Mouse (Mus musculus): Measurements from ENCODE around the gene Atf4. TPM values are rescaled to one million over a fixed set of nuclear protein-coding genes. Genes with fewer than 3 reads are reported as not detected.

The Atf4 gene
- polyA plus RNA-seq, 1 experiment from 2014 or later: 112 TPM

DNA sequence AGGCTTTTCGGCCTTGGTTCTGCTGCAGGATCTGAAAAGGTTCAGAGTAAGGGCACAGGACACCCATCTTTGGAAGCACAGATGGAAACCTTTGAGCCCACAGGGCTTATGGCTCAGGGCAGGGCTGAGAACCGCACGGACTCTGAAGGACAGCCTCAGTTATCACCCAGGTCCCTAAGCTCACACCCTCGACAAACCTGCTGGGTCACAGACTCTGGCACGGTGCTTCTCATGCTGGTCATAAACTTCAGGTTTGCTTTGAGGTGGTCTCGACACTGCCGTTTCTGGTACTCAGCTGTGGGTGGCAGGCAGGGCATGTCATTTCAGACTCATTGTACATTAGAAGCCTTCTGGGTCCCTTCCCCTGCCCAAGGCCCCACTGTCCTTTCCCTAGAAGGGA is 6.1 kb downstream of the Atf4 start:
- Histone ChIP-seq H3K4me2 (no peak overlapping the region), H3K27ac (no peak overlapping the region), H3K4me1 (replicated peaks) (peaks cover 32% of the 10 kb centered on the region), H3K36me3 (peaks cover 50% of the 10 kb centered on the region), H3K4me3 (replicated peaks) (no peak overlapping the region), H3K27me3 (no peaks in the 10 kb centered on the region), H3K9ac (replicated peaks) (no peak overlapping the region; the same call in 1 of the 2 replicates), H3K9me3 (no peaks in the 10 kb centered on the region)
- no peak for ATAC-seq (ENCODE audit: insufficient number of reproducible peaks, insufficient read depth, low FRiP score, low TSS enrichment, low read depth)
- WGBS: 77% methylated on average over 7 of the region's 7 CpGs

DNA sequence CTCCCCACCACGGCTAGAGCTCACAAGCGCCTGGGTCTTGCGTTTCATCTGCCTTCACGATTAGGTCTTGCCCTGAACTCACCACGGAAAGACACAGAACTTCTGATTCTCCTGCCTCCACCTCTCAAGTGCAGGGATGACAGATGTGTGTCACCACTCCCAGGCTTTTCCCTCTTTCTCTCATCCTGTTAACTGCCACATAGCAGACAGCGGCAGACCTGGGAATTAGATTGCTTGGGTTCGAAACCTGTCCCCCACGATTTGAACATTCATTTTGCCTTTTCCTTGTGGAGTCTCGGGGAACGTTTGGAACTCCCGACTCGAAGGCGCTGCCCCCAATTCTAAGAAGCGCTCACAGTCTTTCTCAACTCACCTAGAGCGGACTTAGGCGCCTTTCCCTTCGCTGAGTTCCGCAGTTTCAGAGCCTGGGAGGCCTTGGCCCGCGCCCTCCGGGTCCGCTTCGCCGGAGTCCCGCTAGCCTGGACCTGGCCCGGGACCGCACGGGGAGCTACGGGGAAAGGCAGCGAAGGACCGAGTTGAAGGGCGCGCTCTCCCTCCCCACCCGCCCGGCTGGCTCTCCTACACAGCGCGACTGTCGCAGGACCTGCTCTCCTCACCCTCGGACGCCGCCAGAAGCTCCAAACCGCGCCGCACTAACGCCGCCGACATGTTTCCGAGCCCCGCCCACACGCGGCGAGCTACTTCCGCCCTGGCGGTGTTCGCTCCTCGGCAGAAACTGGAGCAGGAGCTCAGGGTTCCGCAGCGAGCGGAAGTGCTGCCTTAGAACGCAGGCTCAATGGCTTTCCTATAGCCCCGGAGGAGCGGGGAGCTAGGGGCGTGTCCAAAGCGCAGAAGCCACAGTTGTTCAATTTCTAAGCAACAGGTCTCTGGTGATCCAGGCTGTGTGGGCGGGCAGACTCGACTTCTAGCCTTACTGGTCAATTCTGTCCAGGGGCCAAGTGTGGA is 8.9 kb downstream of the Atf4 start, which contains the start of gene Rps19bp1:
Gene Rps19bp1 (minus strand): TSS at position 706 of the 966 bp plus-strand sequence.
- Histone ChIP-seq H3K9me3 (no peaks in the 10 kb centered on the region), H3K27me3 (no peaks in the 10 kb centered on the region), H3K4me2 (peak within 1 kb of the TSS; percentile 66), H3K27ac (peak within 1 kb of the TSS; percentile 66; the same call in 1 of the 2 replicates), H3K4me3 (replicated peaks) (peak within 1 kb of the TSS; percentile 87), H3K4me1 (replicated peaks) (peaks cover 8% of the 10 kb centered on the region), H3K9ac (replicated peaks) (peak within 1 kb of the TSS; percentile 82), H3K36me3 (peaks cover 23% of the 10 kb centered on the region)
- 1% methylated on average over 66 of the region's 66 CpGs for WGBS
- ATAC-seq (ENCODE audit: insufficient number of reproducible peaks, insufficient read depth, low FRiP score, low TSS enrichment, low read depth): peak; percentile 88

DNA sequence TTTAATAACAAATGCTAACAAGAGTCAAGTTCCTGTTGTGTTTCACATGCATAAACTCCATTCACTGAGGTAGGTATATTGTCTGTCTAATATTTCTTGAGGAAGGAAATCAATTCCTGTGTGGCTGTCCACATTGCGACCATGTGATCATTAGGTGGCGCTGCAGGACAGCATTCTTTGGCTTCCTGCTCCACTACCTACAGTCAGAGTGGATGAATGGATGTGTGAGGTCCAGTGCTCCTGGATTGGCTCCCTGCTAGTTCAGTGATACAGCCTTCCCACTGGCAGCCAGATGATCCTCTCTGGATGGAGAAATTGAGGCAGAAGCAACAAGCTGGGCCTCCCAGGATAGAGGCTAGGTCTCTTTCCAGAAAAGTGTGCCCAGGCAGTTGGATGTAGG is 11.3 kb downstream of the Atf4 start:
- no peak for ATAC-seq (ENCODE audit: insufficient number of reproducible peaks, insufficient read depth, low FRiP score, low TSS enrichment, low read depth)
- 1% methylated on average over 2 of the region's 2 CpGs for WGBS
- peaks cover 10% of the 10 kb centered on the region; the same call in 1 of the 2 replicates for H3K9me3 ChIP-seq

DNA sequence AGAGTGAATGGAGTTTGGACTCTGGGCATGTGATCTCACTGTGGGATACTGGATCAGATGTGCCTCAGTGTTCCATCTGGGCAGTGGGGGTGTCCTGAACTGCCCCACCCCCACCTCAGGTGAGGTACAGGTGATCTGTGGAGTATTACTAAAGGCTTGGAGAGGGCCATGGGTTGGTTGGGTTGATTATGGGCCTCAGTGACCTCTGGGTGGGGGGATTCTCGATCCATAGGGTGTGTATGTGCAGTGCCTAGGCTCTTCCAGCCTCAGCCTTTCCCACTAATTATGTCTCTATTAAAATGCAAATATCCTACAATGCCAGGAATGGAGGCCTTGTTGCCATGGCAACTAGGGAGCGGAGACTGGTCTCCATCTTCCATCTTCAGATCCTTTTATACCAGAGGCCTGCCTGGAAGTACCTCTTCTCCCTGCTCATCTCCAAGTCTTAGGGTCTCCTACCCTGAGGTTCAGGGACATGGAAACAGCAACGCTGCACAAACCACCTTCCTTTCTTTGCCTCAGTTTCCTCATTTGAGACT is 16.9 kb downstream of the Atf4 start:
- no peak for ATAC-seq (ENCODE audit: insufficient number of reproducible peaks, insufficient read depth, low FRiP score, low TSS enrichment, low read depth)
- Histone ChIP-seq H3K4me1 (replicated peaks) (no peaks in the 10 kb centered on the region), H3K4me3 (replicated peaks) (no peak overlapping the region), H3K27ac (no peak overlapping the region), H3K9me3 (peaks cover 10% of the 10 kb centered on the region; the same call in 1 of the 2 replicates), H3K4me2 (no peak overlapping the region), H3K36me3 (no peaks in the 10 kb centered on the region), H3K9ac (replicated peaks) (no peak overlapping the region), H3K27me3 (peaks cover 13% of the 10 kb centered on the region; the same call in 1 of the 2 replicates)
- WGBS: 82% methylated on average over 3 of the region's 3 CpGs

More for the DNA sequence above, 11.3 kb downstream of the Atf4 start:
- Histone ChIP-seq H3K36me3 (no peaks in the 10 kb centered on the region; the same call in 1 of the 2 replicates), H3K9ac (replicated peaks) (no peak overlapping the region), H3K4me1 (replicated peaks) (peaks cover 8% of the 10 kb centered on the region), H3K27ac (no peak overlapping the region), H3K4me3 (replicated peaks) (no peak overlapping the region), H3K4me2 (no peak overlapping the region), H3K27me3 (no peaks in the 10 kb centered on the region)

DNA sequence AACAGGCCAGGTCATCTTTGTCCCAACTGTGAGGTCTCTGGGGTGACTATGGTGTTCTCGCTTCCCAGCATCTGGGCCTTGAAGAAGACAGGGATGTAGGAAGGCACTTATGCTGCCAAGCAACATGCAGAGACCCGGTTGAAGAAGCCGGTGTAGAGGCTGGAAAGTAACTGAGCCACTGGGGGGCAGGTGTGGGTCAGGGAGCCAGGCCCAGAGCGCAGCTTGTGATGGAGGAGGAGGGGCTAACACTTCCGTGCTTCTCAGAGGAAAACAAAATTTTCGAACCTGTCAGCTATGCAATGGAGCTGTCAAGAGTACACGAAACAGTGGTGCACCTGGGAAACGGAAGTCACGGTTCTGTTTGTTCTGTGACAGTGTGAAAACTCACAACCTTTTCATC is 22.1 kb downstream of the Atf4 start:
- no peaks in the 10 kb centered on the region for H3K4me1 ChIP-seq (replicated peaks)
- H3K36me3 ChIP-seq: no peaks in the 10 kb centered on the region
- no peak overlapping the region for H3K27ac ChIP-seq
- H3K9me3 ChIP-seq: no peaks in the 10 kb centered on the region
- WGBS: 36% methylated on average over 9 of the region's 9 CpGs
- H3K27me3 ChIP-seq: peaks cover 38% of the 10 kb centered on the region
- no peak overlapping the region for H3K4me3 ChIP-seq (replicated peaks)
- no peak overlapping the region for H3K4me2 ChIP-seq
- H3K9ac ChIP-seq (replicated peaks): no peak overlapping the region
- ATAC-seq (ENCODE audit: insufficient number of reproducible peaks, insufficient read depth, low FRiP score, low TSS enrichment, low read depth): no peak

DNA sequence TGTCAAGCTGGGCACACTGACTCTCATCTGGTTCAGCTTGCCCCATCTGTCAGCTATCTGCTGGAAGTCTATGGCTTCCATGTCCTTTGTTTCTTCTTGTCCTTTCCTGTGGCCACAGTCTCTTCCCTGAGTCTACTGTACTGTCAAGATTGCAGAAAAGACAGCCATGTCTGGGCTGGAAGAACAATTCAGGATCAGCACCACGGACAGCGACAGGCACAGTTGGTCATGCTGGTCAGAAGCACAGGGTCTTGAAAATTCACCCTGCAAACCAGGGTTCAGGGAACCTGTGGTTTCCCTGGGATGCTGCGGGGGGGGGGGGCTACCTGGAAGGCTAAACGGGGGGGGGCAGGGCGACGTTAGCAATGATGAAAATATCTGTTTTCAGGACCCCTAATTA is 22.6 kb downstream of the Atf4 start:
- Histone ChIP-seq H3K27ac (no peak overlapping the region), H3K9ac (replicated peaks) (no peak overlapping the region), H3K4me2 (no peak overlapping the region), H3K4me1 (replicated peaks) (no peaks in the 10 kb centered on the region), H3K4me3 (replicated peaks) (no peak overlapping the region), H3K36me3 (no peaks in the 10 kb centered on the region), H3K9me3 (no peaks in the 10 kb centered on the region), H3K27me3 (peaks cover 43% of the 10 kb centered on the region)
- ATAC-seq (ENCODE audit: insufficient number of reproducible peaks, insufficient read depth, low FRiP score, low TSS enrichment, low read depth): no peak
- 1% methylated on average over 6 of the region's 6 CpGs for WGBS

DNA sequence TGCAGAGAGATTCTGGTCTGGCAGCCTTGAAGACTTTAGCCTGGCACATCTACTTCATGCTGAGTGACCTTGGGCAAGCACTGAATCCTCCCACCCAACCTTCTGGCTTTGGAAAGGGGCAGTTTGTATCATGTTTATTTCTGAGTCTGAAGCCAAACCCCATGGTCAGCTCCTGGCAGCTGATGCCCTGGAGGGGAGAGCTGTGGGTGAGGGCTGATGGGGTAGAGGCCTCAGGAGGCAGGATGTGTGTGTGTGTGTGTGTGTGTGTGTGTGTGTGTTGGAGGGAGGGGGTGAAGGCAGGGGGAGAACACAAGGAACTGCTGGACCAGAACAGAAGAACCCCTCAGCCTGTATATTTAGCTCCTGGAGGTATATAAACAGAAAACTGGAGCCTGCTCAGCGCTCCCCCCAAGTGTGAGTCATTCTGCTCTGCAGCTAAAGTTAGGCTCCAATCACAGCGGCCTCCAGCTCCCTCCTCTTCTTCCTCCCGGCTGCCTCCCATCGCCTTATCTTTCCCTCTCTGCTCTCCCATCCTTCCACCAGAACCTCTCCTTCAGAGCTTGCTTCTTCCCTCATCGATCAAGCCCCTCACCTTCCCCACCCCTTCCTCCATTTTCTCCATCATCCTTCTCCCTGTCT is 23.3 kb downstream of the Atf4 start:
- no peaks in the 10 kb centered on the region for H3K9me3 ChIP-seq
- no peak for ATAC-seq (ENCODE audit: insufficient number of reproducible peaks, insufficient read depth, low FRiP score, low TSS enrichment, low read depth)
- peaks cover 48% of the 10 kb centered on the region for H3K27me3 ChIP-seq
- no peaks in the 10 kb centered on the region for H3K4me1 ChIP-seq (replicated peaks)
- H3K36me3 ChIP-seq: no peaks in the 10 kb centered on the region
- 72% methylated on average over 5 of the region's 5 CpGs for WGBS
- H3K4me3 ChIP-seq (replicated peaks): no peak overlapping the region
- H3K9ac ChIP-seq (replicated peaks): no peak overlapping the region
- H3K27ac ChIP-seq: no peak overlapping the region
- H3K4me2 ChIP-seq: no peak overlapping the region

DNA sequence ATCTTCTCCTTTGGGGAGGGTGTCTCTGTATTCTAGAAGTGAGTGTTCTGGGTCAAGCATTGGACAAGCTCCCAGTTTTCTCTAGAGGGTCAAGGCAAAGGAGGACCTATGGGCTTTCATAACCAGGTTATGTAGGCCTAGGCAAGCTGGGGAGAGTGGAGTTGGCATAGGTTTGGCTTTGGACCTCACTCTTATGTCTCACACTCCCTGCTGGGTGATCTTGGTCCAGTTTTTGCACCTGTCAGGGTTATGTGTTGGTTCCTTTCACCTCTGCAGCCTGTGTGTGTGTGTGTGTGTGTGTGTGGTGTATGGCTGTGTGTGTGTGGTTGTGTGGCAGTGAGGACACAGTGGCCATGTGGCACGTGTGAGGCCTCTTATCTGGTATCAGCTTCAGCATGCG is 24.1 kb downstream of the Atf4 start:
- ATAC-seq (ENCODE audit: insufficient number of reproducible peaks, insufficient read depth, low FRiP score, low TSS enrichment, low read depth): no peak
- WGBS: 84% methylated on average over 2 of the region's 2 CpGs
- Histone ChIP-seq H3K9me3 (no peaks in the 10 kb centered on the region), H3K4me1 (replicated peaks) (no peaks in the 10 kb centered on the region), H3K27me3 (peaks cover 51% of the 10 kb centered on the region), H3K27ac (no peak overlapping the region), H3K9ac (replicated peaks) (no peak overlapping the region), H3K4me2 (no peak overlapping the region), H3K36me3 (no peaks in the 10 kb centered on the region), H3K4me3 (replicated peaks) (no peak overlapping the region)

DNA sequence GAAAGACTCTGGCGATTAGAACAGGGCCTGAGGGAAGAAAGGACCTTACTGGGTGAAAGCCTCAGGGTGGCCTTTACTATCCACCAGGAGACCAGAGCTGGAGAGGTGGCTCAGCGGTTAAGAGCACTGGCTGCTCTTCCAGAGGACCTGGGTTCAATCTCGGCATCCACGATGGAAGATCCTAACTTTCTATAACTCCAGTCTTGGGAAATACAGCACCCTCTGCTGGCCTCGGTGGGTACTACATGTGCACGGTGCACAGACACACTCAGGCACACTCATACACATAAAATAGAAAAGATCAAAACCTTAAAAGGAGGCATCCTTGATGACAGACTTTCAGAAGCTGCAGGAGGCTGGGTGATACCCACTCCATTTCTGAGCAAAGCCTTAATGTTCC is 25.7 kb downstream of the Atf4 start:
- 24% methylated on average over 6 of the region's 6 CpGs for WGBS
- Histone ChIP-seq H3K4me2 (no peak overlapping the region), H3K4me1 (replicated peaks) (no peaks in the 10 kb centered on the region), H3K4me3 (replicated peaks) (no peak overlapping the region), H3K27me3 (peaks cover 61% of the 10 kb centered on the region), H3K27ac (no peak overlapping the region), H3K9ac (replicated peaks) (no peak overlapping the region), H3K36me3 (no peaks in the 10 kb centered on the region), H3K9me3 (no peaks in the 10 kb centered on the region)
- ATAC-seq (ENCODE audit: insufficient number of reproducible peaks, insufficient read depth, low FRiP score, low TSS enrichment, low read depth): no peak

DNA sequence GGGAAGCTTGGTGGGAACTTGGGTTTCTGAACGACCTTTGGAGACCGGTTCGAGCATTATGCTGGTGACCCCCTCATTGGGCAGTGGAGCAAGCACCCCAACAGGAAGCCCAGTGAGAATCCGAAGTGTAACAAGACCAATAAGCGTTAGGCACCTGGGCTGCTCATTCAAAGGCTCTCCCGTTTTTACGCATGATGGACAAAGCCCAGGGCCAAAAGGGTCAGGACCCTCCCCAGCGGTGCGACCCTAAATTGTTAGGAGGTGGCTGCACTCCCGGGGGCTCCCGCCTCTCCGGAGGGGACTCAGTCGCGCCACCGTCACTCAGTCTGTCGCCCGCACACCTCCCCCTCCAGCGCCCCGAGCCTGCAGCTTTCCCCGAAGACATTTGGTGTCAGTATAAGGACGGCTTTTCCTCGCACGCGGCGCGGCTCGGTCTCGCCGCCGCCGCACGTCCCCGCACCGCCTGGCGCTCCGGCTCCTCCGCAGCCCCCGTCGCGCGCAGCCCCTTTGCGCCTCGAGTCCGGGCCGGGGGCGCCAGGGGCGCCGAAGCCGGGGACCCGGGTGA is 31.9 kb downstream of the Atf4 start, which contains the start of gene Cacna1i:
Gene Cacna1i (plus strand): TSS at position 388 of the 565 bp plus-strand sequence.
- peak within 1 kb of the TSS; percentile 44; the same call in 1 of the 2 replicates for H3K9ac ChIP-seq (replicated peaks)
- no peak for ATAC-seq (ENCODE audit: insufficient number of reproducible peaks, insufficient read depth, low FRiP score, low TSS enrichment, low read depth)
- peak within 1 kb of the TSS; percentile 94 for H3K4me2 ChIP-seq
- H3K27me3 ChIP-seq: peaks cover 96% of the 10 kb centered on the region
- no peaks in the 10 kb centered on the region for H3K36me3 ChIP-seq
- WGBS: under 1% methylated on average over 50 of the region's 50 CpGs
- no peak within 1 kb of the TSS for H3K27ac ChIP-seq
- H3K9me3 ChIP-seq: no peaks in the 10 kb centered on the region
- peaks cover 15% of the 10 kb centered on the region for H3K4me1 ChIP-seq (replicated peaks)
- peak within 1 kb of the TSS; percentile 50 for H3K4me3 ChIP-seq (replicated peaks)

DNA sequence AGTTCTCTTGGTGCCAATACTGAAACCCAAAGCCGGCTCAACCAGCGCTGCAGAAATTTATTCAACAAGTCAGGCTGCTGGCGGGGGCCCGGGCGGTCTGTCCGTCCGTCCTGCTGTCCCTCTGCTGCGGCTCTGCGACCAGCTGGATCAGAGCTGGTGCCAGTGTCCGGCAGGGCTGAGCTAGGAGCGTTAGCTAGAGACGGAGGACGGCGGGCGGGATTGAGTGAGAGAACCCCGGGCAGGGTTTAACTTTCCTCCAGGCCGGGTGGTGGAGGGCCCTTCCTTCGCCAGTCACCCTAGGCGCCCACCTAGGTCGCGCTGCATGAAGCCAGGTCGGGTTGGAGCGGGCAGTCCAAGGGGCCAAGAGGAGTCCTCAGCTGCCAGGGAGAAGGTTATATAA is 33.1 kb downstream of the Atf4 start:
- H3K9ac ChIP-seq (replicated peaks): no peak overlapping the region
- H3K4me2 ChIP-seq: peak overlapping the region; percentile 94
- ATAC-seq (ENCODE audit: insufficient number of reproducible peaks, insufficient read depth, low FRiP score, low TSS enrichment, low read depth): no peak
- H3K9me3 ChIP-seq: no peaks in the 10 kb centered on the region
- 3% methylated on average over 23 of the region's 23 CpGs for WGBS
- H3K27ac ChIP-seq: no peak overlapping the region
- H3K27me3 ChIP-seq: peaks cover 95% of the 10 kb centered on the region
- H3K36me3 ChIP-seq: no peaks in the 10 kb centered on the region
- H3K4me3 ChIP-seq (replicated peaks): peak overlapping the region; percentile 50
- peaks cover 15% of the 10 kb centered on the region for H3K4me1 ChIP-seq (replicated peaks)

Measured in limb, embryonic 12.5 days (tissue).